Mouse (Mus musculus): ENCODE measurements around the gene 1700102P08Rik. TPM values are rescaled to one million over a fixed set of nuclear protein-coding genes. Genes with fewer than 3 reads are reported as not detected.
A peak's percentile ranks its signal among the peaks of the same experiment; 100 is the strongest.

1700102P08Rik gene
- polyA plus RNA-seq, 1 experiment from 2014 or later, result 0.55 TPM

DNA sequence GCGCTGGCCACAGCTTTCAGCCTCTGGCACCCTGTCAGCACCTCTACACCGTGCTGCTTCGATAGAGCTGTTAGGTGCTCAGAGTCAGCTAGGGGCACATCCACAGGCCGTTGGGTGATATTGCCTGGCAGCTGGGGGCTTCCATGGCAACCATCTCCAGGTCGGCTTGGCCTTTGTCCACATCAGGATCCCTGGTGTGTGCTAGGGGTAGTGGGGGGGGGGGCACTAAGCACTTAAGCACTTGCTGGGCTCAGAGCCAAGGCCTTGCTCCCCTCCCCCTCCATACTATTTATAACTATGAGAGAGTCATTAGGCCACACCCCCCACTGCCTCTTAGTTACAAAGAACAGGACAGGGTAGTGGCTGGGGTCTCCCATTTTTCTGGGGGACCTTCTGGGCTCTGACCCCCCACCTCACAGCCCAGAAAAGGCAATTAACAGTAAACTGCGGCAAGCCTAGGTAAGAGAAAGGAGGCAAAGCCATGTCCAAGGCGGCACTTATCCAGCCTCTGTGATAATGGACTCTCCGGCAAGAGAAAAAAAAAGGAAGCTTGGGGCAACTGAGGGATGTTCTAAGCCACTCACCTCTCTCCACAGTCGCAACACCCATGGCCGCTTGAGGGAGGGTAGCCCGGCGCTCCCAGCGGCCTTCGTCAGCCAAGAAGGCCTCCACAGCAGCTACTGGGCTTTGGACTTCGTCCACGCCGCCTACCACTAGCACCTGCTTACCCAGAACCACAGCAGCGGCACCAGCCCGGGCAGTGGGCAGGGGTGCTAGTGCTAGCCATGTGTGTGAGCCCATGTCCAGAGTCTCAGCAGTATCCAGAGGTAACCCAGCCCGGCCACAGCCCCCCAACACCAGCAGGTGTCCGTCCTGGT is 57.9 kb downstream of the 1700102P08Rik start:
- peak; percentile 75 for ATAC-seq (ENCODE audit: insufficient number of reproducible peaks, low FRiP score)

DNA sequence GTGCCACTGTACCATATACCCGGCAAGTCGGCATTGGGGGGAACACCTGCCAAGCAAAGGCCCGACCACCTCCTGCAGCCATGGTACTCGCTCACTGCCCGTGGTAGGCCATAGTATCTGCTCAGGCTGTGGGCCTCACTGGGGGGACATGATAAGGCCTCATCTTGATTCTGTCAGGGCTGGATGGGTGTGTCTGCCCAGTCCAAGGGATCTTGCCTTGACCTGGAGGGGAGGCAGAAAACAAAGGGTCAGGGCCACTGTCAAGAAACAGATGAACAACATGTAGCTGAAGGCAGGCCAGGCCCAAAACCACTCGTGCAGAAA is 58.5 kb downstream of the 1700102P08Rik start:
- Histone ChIP-seq H3K4me2 (peak overlapping the region; percentile 84), H3K27me3 (replicated peaks) (no peaks in the 10 kb centered on the region), H3K9me3 (replicated peaks) (no peaks in the 10 kb centered on the region), H3K4me1 (replicated peaks) (peaks cover 50% of the 10 kb centered on the region), H3K4me3 (peak overlapping the region; percentile 67), H3K9ac (peak overlapping the region; percentile 84), H3K36me3 (peaks cover 19% of the 10 kb centered on the region), H3K27ac (ENCODE audit: poor library complexity, severe bottlenecking) (peak overlapping the region; percentile 97)
- ATAC-seq (ENCODE audit: insufficient number of reproducible peaks, low FRiP score), result no peak
- WGBS, result 54% methylated on average over 6 of the region's 6 CpGs

More for the DNA sequence above, 57.9 kb downstream of the 1700102P08Rik start:
- H3K9me3 ChIP-seq (replicated peaks), result no peaks in the 10 kb centered on the region
- 41% methylated on average over 21 of the region's 21 CpGs for WGBS
- peak overlapping the region; percentile 97 for H3K27ac ChIP-seq (ENCODE audit: poor library complexity, severe bottlenecking)
- peak overlapping the region; percentile 84 for H3K9ac ChIP-seq
- peaks cover 19% of the 10 kb centered on the region for H3K36me3 ChIP-seq
- H3K4me3 ChIP-seq, result peak overlapping the region; percentile 67
- peaks cover 56% of the 10 kb centered on the region for H3K4me1 ChIP-seq (replicated peaks)
- H3K27me3 ChIP-seq (replicated peaks), result no peaks in the 10 kb centered on the region
- H3K4me2 ChIP-seq, result peak overlapping the region; percentile 84

DNA sequence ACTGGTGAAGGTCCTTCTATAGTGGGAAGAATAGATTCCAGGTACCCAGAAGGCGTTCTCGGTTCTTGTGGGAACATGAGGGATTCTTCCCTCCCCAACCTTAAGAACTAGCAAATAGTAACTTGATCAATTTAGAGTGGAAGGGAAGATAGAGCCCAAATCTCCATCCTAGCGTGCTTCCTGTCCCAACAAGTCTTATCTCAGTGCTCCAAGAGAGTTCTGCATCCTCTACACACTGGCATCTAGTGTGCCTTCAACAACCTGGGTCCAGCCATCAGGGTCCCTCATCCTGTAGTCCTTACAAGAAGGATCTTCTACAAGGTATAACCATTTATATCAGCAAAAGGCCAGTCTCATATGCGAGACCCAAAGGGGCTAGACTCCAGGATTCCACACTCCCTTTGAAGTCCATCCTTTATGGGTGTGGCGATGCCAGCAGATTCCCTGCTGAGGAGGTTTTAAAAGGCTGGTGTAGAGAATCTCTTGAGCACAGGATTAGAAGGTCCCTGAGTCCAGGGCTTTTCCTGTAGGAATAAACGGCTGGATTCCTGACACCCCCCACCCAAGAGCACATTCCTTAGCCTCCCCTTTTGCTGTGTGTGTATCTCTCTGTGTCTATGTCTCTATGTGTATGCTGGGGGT is 59.0 kb downstream of the 1700102P08Rik start:
- Histone ChIP-seq H3K27me3 (replicated peaks) (no peaks in the 10 kb centered on the region), H3K27ac (ENCODE audit: poor library complexity, severe bottlenecking) (peak overlapping the region; percentile 97), H3K4me2 (peak overlapping the region; percentile 84), H3K9me3 (replicated peaks) (no peaks in the 10 kb centered on the region), H3K4me1 (replicated peaks) (peaks cover 50% of the 10 kb centered on the region), H3K36me3 (peaks cover 19% of the 10 kb centered on the region), H3K4me3 (peak overlapping the region; percentile 67), H3K9ac (peak overlapping the region; percentile 84)
- 33% methylated on average over 6 of the region's 6 CpGs for WGBS
- ATAC-seq (ENCODE audit: insufficient number of reproducible peaks, low FRiP score), result no peak

GRCm38 (mm10) chr9:108452291-108452906 is 59.8 kb downstream of the 1700102P08Rik start:
- Histone ChIP-seq H3K4me3 (peak overlapping the region; percentile 67), H3K27me3 (replicated peaks) (no peaks in the 10 kb centered on the region), H3K36me3 (peaks cover 18% of the 10 kb centered on the region), H3K9ac (peak overlapping the region; percentile 84), H3K9me3 (replicated peaks) (no peaks in the 10 kb centered on the region), H3K4me1 (replicated peaks) (peaks cover 50% of the 10 kb centered on the region), H3K27ac (ENCODE audit: poor library complexity, severe bottlenecking) (peak overlapping the region; percentile 97), H3K4me2 (peak overlapping the region; percentile 84)
- peak; percentile 81 for ATAC-seq (ENCODE audit: insufficient number of reproducible peaks, low FRiP score)
- under 1% methylated on average over 40 of the region's 40 CpGs for WGBS

DNA sequence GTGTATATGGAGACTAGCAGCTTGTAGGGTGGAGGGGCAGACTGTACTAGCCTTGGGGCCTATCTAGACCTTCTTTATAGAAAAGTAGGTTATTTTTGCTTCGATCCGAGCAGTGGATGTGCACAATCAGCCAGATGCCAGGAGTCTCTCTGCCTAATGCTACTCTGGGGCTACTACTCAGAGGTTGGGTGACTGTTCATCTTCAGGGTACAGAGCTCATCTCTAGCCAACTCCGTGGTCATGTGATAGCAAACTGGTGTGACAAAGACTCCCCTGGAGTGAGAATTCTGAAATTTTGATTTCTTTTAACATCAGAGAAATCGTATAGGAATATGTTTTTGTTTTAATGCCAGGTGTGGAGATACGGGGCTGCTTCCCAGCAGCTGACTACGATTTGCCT is 60.3 kb downstream of the 1700102P08Rik start:
- Histone ChIP-seq H3K9ac (peak overlapping the region; percentile 84), H3K27me3 (replicated peaks) (no peaks in the 10 kb centered on the region), H3K4me2 (peak overlapping the region; percentile 84), H3K36me3 (peaks cover 13% of the 10 kb centered on the region), H3K27ac (ENCODE audit: poor library complexity, severe bottlenecking) (peak overlapping the region; percentile 97), H3K9me3 (replicated peaks) (no peaks in the 10 kb centered on the region), H3K4me3 (peak overlapping the region; percentile 67), H3K4me1 (replicated peaks) (peaks cover 50% of the 10 kb centered on the region)
- ATAC-seq (ENCODE audit: insufficient number of reproducible peaks, low FRiP score), result no peak
- WGBS, result 36% methylated on average over 6 of the region's 6 CpGs

DNA sequence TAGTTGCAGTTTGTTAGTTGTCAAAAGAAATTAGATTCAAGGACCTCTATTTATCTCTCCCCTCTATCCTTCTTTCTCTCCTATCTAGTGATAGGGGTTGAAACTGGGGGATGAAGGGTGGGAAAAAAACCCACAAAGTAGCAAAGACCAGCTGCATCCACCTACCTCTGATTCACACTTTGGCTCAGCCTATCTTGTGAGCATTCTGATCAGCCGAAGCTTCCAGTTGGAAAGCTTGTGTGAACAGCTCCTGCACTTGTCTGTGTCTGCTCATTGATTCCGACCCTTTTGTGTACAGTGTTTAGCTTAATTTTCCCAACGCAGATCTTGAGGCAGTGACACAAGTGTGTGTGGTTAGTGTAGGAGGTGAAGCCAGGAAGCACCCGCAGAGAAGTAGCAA is 60.9 kb downstream of the 1700102P08Rik start:
- ATAC-seq (ENCODE audit: insufficient number of reproducible peaks, low FRiP score), result no peak
- peaks cover 7% of the 10 kb centered on the region for H3K36me3 ChIP-seq
- peaks cover 45% of the 10 kb centered on the region for H3K4me1 ChIP-seq (replicated peaks)
- H3K9ac ChIP-seq, result peak overlapping the region; percentile 84; the same call in 1 of the 2 replicates
- H3K27ac ChIP-seq (ENCODE audit: poor library complexity, severe bottlenecking), result no peak overlapping the region; the same call in 1 of the 2 replicates
- no peaks in the 10 kb centered on the region for H3K9me3 ChIP-seq (replicated peaks)
- WGBS, result 76% methylated on average over 4 of the region's 4 CpGs
- H3K27me3 ChIP-seq (replicated peaks), result no peaks in the 10 kb centered on the region; the same call in 1 of the 2 replicates
- H3K4me2 ChIP-seq, result no peak overlapping the region
- no peak overlapping the region for H3K4me3 ChIP-seq

GRCm38 (mm10) chr9:108454429-108454828 is 61.8 kb downstream of the 1700102P08Rik start:
- Histone ChIP-seq H3K27me3 (replicated peaks) (no peaks in the 10 kb centered on the region; the same call in 1 of the 2 replicates), H3K27ac (ENCODE audit: poor library complexity, severe bottlenecking) (no peak overlapping the region), H3K4me1 (replicated peaks) (peaks cover 35% of the 10 kb centered on the region), H3K9me3 (replicated peaks) (no peaks in the 10 kb centered on the region), H3K4me3 (no peak overlapping the region), H3K9ac (no peak overlapping the region), H3K36me3 (no peaks in the 10 kb centered on the region), H3K4me2 (no peak overlapping the region)
- WGBS, result 83% methylated on average over 6 of the region's 6 CpGs
- no peak for ATAC-seq (ENCODE audit: insufficient number of reproducible peaks, low FRiP score)

- H3K9ac ChIP-seq, result no peak overlapping the region
- H3K27me3 ChIP-seq (replicated peaks), result no peaks in the 10 kb centered on the region; the same call in 1 of the 2 replicates
- H3K4me1 ChIP-seq (replicated peaks), result peaks cover 21% of the 10 kb centered on the region
- 57% methylated on average over 12 of the region's 12 CpGs for WGBS
- ATAC-seq (ENCODE audit: insufficient number of reproducible peaks, low FRiP score), result no peak
- H3K27ac ChIP-seq (ENCODE audit: poor library complexity, severe bottlenecking), result no peak overlapping the region
- H3K4me3 ChIP-seq, result no peak overlapping the region
- H3K9me3 ChIP-seq (replicated peaks), result no peaks in the 10 kb centered on the region
- H3K36me3 ChIP-seq, result no peaks in the 10 kb centered on the region
- H3K4me2 ChIP-seq, result no peak overlapping the region
These were observed 63.4 kb downstream of the 1700102P08Rik start for GRCm38 (mm10) chr9:108455747-108456571.

GRCm38 (mm10) chr9:108456953-108457352 is 64.3 kb downstream of the 1700102P08Rik start:
- peaks cover 21% of the 10 kb centered on the region for H3K4me1 ChIP-seq (replicated peaks)
- no peak overlapping the region for H3K4me2 ChIP-seq
- no peak for ATAC-seq (ENCODE audit: insufficient number of reproducible peaks, low FRiP score)
- no peaks in the 10 kb centered on the region for H3K9me3 ChIP-seq (replicated peaks)
- H3K9ac ChIP-seq, result no peak overlapping the region
- no peaks in the 10 kb centered on the region; the same call in 1 of the 2 replicates for H3K27me3 ChIP-seq (replicated peaks)
- H3K4me3 ChIP-seq, result no peak overlapping the region
- 81% methylated on average over 10 of the region's 10 CpGs for WGBS
- no peaks in the 10 kb centered on the region; the same call in 1 of the 2 replicates for H3K36me3 ChIP-seq
- no peak overlapping the region for H3K27ac ChIP-seq (ENCODE audit: poor library complexity, severe bottlenecking)

GRCm38 (mm10) chr9:108459939-108460318 is 67.3 kb downstream of the 1700102P08Rik start:
- Histone ChIP-seq H3K9ac (no peak overlapping the region), H3K4me1 (replicated peaks) (peaks cover 15% of the 10 kb centered on the region), H3K9me3 (replicated peaks) (no peaks in the 10 kb centered on the region), H3K4me2 (peak overlapping the region; percentile 96), H3K27me3 (replicated peaks) (no peaks in the 10 kb centered on the region; the same call in 1 of the 2 replicates), H3K4me3 (peak overlapping the region; percentile 80), H3K36me3 (peaks cover 26% of the 10 kb centered on the region), H3K27ac (ENCODE audit: poor library complexity, severe bottlenecking) (peak overlapping the region; percentile 82)
- ATAC-seq (ENCODE audit: insufficient number of reproducible peaks, low FRiP score), result no peak
- WGBS, result 86% methylated on average over 1 of the region's 1 CpGs
